Mouse (Mus musculus) embryonic facial prominence, embryonic 13.5 days (tissue): Measurements from ENCODE around the gene Wsb2. TPM values are rescaled to one million over a fixed set of nuclear protein-coding genes. Genes with fewer than 3 reads are reported as not detected.

Experiments used
- ATAC-seq: fragments of 200-750 bp; cut with Nextera tagmentation; 2 replicates; pipeline ENCODE4 v1.8.0; 2017; ENCODE audit warnings: low read depth; ENCODE audit not compliant: insufficient number of reproducible peaks, insufficient read depth, low FRiP score, low TSS enrichment
- H3K27ac ChIP-seq: fragments of 300-500 bp; sonication (generic); 2 replicates; pipeline ENCODE4 v1.5.1; 2015; ENCODE audit warnings: moderate library complexity, mild to moderate bottlenecking, inconsistent platforms
- H3K27me3 ChIP-seq: fragments of 300-500 bp; sonication (generic); 2 replicates; pipeline ENCODE4 v1.6.1; 2015; ENCODE audit warnings: mild to moderate bottlenecking, inconsistent platforms
- H3K36me3 ChIP-seq: fragments of 300-500 bp; sonication (generic); 2 replicates; pipeline ENCODE4 v1.6.1; 2015; ENCODE audit warnings: mild to moderate bottlenecking, inconsistent platforms
- H3K4me1 ChIP-seq: fragments of 300-500 bp; sonication (generic); 2 replicates; pipeline ENCODE4 v1.6.1; 2015; ENCODE audit warnings: inconsistent platforms
- H3K4me2 ChIP-seq: fragments of 300-500 bp; sonication (generic); 2 replicates; pipeline ENCODE4 v1.6.1; 2015; ENCODE audit warnings: moderate library complexity, mild to moderate bottlenecking, inconsistent platforms
- H3K4me3 ChIP-seq: fragments of 300-500 bp; sonication (generic); 2 replicates; pipeline ENCODE4 v1.5.1; 2015; ENCODE audit warnings: mild to moderate bottlenecking, inconsistent platforms
- H3K9ac ChIP-seq: fragments of 300-500 bp; sonication (generic); 2 replicates; pipeline ENCODE4 v1.6.1; 2015; ENCODE audit warnings: mild to moderate bottlenecking, inconsistent platforms
- H3K9me3 ChIP-seq: fragments of 300-500 bp; sonication (generic); 2 replicates; pipeline ENCODE4 v1.6.1; 2016; ENCODE audit warnings: inconsistent platforms
- WGBS: fragments of 180-500 bp; shearing (Covaris S2); methylation state at CpG from one replicate; pipeline ENCODE4 v1.1.7; 2015; ENCODE audit warnings: mixed read lengths; 5-methylcytosine and 5-hydroxymethylcytosine counted together
- polyA plus RNA-seq: library from polyadenylated mRNA; unstranded; fragments of >200 nt; fragmentation: Nextera tagmentation; extraction: Ambion mirVana; gene quantifications from 2 replicates; pipeline ENCODE4 v1.2.1, GENCODE M21; 2015

Gene Wsb2
- polyA plus RNA-seq, 1 experiment from 2014 or later, result 46.1 TPM

GRCm38 (mm10) chr5:117357478-117358247 is 559 bp downstream of the Wsb2 start:
- ATAC-seq, result peak; percentile 34; the same call in 1 of the 2 replicates
- Histone ChIP-seq H3K4me1 (peaks cover 45% of the 10 kb centered on the region), H3K9me3 (no peaks in the 10 kb centered on the region), H3K9ac (peak overlapping the region; percentile 96), H3K27ac (peak overlapping the region; percentile 87), H3K36me3 (no peaks in the 10 kb centered on the region), H3K4me2 (peak overlapping the region; percentile 93), H3K27me3 (no peaks in the 10 kb centered on the region), H3K4me3 (peak overlapping the region; percentile 93)
- under 1% methylated on average over 49 of the region's 49 CpGs for WGBS

- peaks cover 50% of the 10 kb centered on the region for H3K4me1 ChIP-seq
- no peaks in the 10 kb centered on the region for H3K9me3 ChIP-seq
- no peaks in the 10 kb centered on the region for H3K27me3 ChIP-seq
- peak overlapping the region; percentile 96 for H3K9ac ChIP-seq
- no peaks in the 10 kb centered on the region; the same call in 1 of the 2 replicates for H3K36me3 ChIP-seq
- H3K4me3 ChIP-seq, result peak overlapping the region; percentile 93
- no peak for ATAC-seq
- WGBS, result 10% methylated on average over 6 of the region's 6 CpGs
- H3K4me2 ChIP-seq, result peak overlapping the region; percentile 93
- H3K27ac ChIP-seq, result 0 out of 2 replicates have a peak overlapping the region, but pooled peaks have one; percentile 87
Measured at GRCm38 (mm10) chr5:117358248-117358630, 1.1 kb downstream of the Wsb2 start.

- no peak for ATAC-seq
- Histone ChIP-seq H3K9me3 (no peaks in the 10 kb centered on the region), H3K9ac (no peak overlapping the region), H3K27ac (no peak overlapping the region), H3K4me1 (peaks cover 53% of the 10 kb centered on the region), H3K36me3 (peaks cover 5% of the 10 kb centered on the region), H3K4me3 (no peak overlapping the region), H3K4me2 (peak overlapping the region; percentile 93), H3K27me3 (no peaks in the 10 kb centered on the region)
- WGBS, result 35% methylated on average over 11 of the region's 11 CpGs
Measured at GRCm38 (mm10) chr5:117358725-117359124, 1.6 kb downstream of the Wsb2 start.

GRCm38 (mm10) chr5:117359497-117360227 is 2.6 kb downstream of the Wsb2 start:
- Histone ChIP-seq H3K4me2 (peak overlapping the region; percentile 19; the same call in 1 of the 2 replicates), H3K9ac (peak overlapping the region; percentile 41; the same call in 1 of the 2 replicates), H3K4me3 (no peak overlapping the region), H3K4me1 (peaks cover 53% of the 10 kb centered on the region), H3K27me3 (no peaks in the 10 kb centered on the region), H3K9me3 (no peaks in the 10 kb centered on the region), H3K36me3 (peaks cover 14% of the 10 kb centered on the region), H3K27ac (0 out of 2 replicates have a peak overlapping the region, but pooled peaks have one; percentile 1)
- ATAC-seq, result no peak
- 34% methylated on average over 7 of the region's 7 CpGs for WGBS

- peaks cover 53% of the 10 kb centered on the region for H3K4me1 ChIP-seq
- peak overlapping the region; percentile 19; the same call in 1 of the 2 replicates for H3K4me2 ChIP-seq
- no peaks in the 10 kb centered on the region for H3K9me3 ChIP-seq
- H3K27ac ChIP-seq, result 0 out of 2 replicates have a peak overlapping the region, but pooled peaks have one; percentile 1
- no peaks in the 10 kb centered on the region for H3K27me3 ChIP-seq
- peak overlapping the region; percentile 41; the same call in 1 of the 2 replicates for H3K9ac ChIP-seq
- peaks cover 19% of the 10 kb centered on the region for H3K36me3 ChIP-seq
- H3K4me3 ChIP-seq, result no peak overlapping the region
- no peak for ATAC-seq
- 46% methylated on average over 13 of the region's 13 CpGs for WGBS
Measured at GRCm38 (mm10) chr5:117360228-117360515, 3.1 kb downstream of the Wsb2 start.

- H3K27ac ChIP-seq, result no peak overlapping the region
- no peaks in the 10 kb centered on the region for H3K27me3 ChIP-seq
- WGBS, result 47% methylated on average over 13 of the region's 13 CpGs
- ATAC-seq, result no peak
- peak overlapping the region; percentile 32; the same call in 1 of the 2 replicates for H3K9ac ChIP-seq
- peaks cover 26% of the 10 kb centered on the region for H3K36me3 ChIP-seq
- H3K4me1 ChIP-seq, result peaks cover 48% of the 10 kb centered on the region
- H3K4me3 ChIP-seq, result no peak overlapping the region
- no peak overlapping the region for H3K4me2 ChIP-seq
- no peaks in the 10 kb centered on the region for H3K9me3 ChIP-seq
Measured at GRCm38 (mm10) chr5:117360631-117361541, 3.8 kb downstream of the Wsb2 start.

- peaks cover 33% of the 10 kb centered on the region for H3K36me3 ChIP-seq
- H3K4me2 ChIP-seq, result no peak overlapping the region
- H3K27me3 ChIP-seq, result no peaks in the 10 kb centered on the region
- H3K9ac ChIP-seq, result no peak overlapping the region
- peaks cover 43% of the 10 kb centered on the region for H3K4me1 ChIP-seq
- no peak overlapping the region for H3K27ac ChIP-seq
- ATAC-seq, result no peak
- no peak overlapping the region for H3K4me3 ChIP-seq
- no peaks in the 10 kb centered on the region for H3K9me3 ChIP-seq
- WGBS, result 70% methylated on average over 4 of the region's 4 CpGs
Measured at GRCm38 (mm10) chr5:117361590-117361989, 4.5 kb downstream of the Wsb2 start.

GRCm38 (mm10) chr5:117363066-117363782 is 6.1 kb downstream of the Wsb2 start:
- Histone ChIP-seq H3K4me2 (no peak overlapping the region), H3K4me3 (no peak overlapping the region), H3K27ac (no peak overlapping the region), H3K9ac (no peak overlapping the region), H3K9me3 (no peaks in the 10 kb centered on the region), H3K36me3 (peaks cover 48% of the 10 kb centered on the region), H3K4me1 (peaks cover 43% of the 10 kb centered on the region), H3K27me3 (no peaks in the 10 kb centered on the region)
- ATAC-seq, result no peak
- WGBS, result 52% methylated on average over 15 of the region's 15 CpGs

- Histone ChIP-seq H3K9me3 (no peaks in the 10 kb centered on the region), H3K4me3 (no peak overlapping the region), H3K9ac (no peak overlapping the region), H3K36me3 (peaks cover 64% of the 10 kb centered on the region), H3K4me2 (no peak overlapping the region), H3K27me3 (no peaks in the 10 kb centered on the region), H3K4me1 (peaks cover 31% of the 10 kb centered on the region), H3K27ac (no peak overlapping the region)
- ATAC-seq, result no peak
- WGBS, result 76% methylated on average over 3 of the region's 3 CpGs
Measured at GRCm38 (mm10) chr5:117364821-117365220, 7.7 kb downstream of the Wsb2 start.

- Histone ChIP-seq H3K9me3 (no peaks in the 10 kb centered on the region), H3K36me3 (peaks cover 76% of the 10 kb centered on the region), H3K4me3 (no peak overlapping the region), H3K27me3 (no peaks in the 10 kb centered on the region), H3K27ac (no peak overlapping the region), H3K4me2 (no peak overlapping the region), H3K4me1 (peaks cover 19% of the 10 kb centered on the region; the same call in 1 of the 2 replicates), H3K9ac (no peak overlapping the region)
- 89% methylated on average over 13 of the region's 13 CpGs for WGBS
- no peak for ATAC-seq
Measured at GRCm38 (mm10) chr5:117365904-117366561, 8.9 kb downstream of the Wsb2 start.
